Mouse (Mus musculus) midbrain, embryonic 11.5 days (tissue): ENCODE results near the gene Sp6. TPM values are rescaled to one million over a fixed set of nuclear protein-coding genes. Genes with fewer than 3 reads are reported as not detected.

Experiments used
- ATAC-seq: fragments of 200-750 bp; cut with Nextera tagmentation; 2 replicates; pipeline ENCODE4 v1.8.0; 2017; ENCODE audit warnings: moderate TSS enrichment, moderate library complexity; ENCODE audit not compliant: low FRiP score
- DNase-seq: peaks from one replicate; pipeline ENCODE4 v3.0.0; 2015; ENCODE audit warnings: low spot score; ENCODE audit errors: missing footprints
- H3K27ac ChIP-seq: fragments of 300-500 bp; sonication (generic); 2 replicates; pipeline ENCODE4 v1.5.1; 2014; ENCODE audit warnings: low read depth, low read length
- H3K27me3 ChIP-seq: fragments of 300-500 bp; sonication (generic); 2 replicates; pipeline ENCODE4 v1.6.1; 2014; ENCODE audit warnings: mild to moderate bottlenecking, low read length, moderate library complexity, mixed read lengths; ENCODE audit not compliant: control insufficient read depth, insufficient read depth
- H3K36me3 ChIP-seq: fragments of 300-500 bp; sonication (generic); 2 replicates; pipeline ENCODE4 v1.6.1; 2014; ENCODE audit warnings: mild to moderate bottlenecking, low read length, moderate library complexity, mixed read lengths; ENCODE audit not compliant: control insufficient read depth, insufficient read depth
- H3K4me1 ChIP-seq: fragments of 300-500 bp; sonication (generic); 2 replicates; pipeline ENCODE4 v1.6.1; 2014; ENCODE audit warnings: low read length; ENCODE audit not compliant: control insufficient read depth, insufficient read depth
- H3K4me2 ChIP-seq: fragments of 300-500 bp; sonication (generic); 2 replicates; pipeline ENCODE4 v1.6.1; 2014; ENCODE audit warnings: mild to moderate bottlenecking, moderate library complexity
- H3K4me3 ChIP-seq: fragments of 300-500 bp; sonication (generic); 2 replicates; pipeline ENCODE4 v1.5.1; 2014; ENCODE audit warnings: low read depth, low read length
- H3K9ac ChIP-seq: fragments of 300-500 bp; sonication (generic); 2 replicates; pipeline ENCODE4 v1.6.1; 2014; ENCODE audit warnings: low read length
- H3K9me3 ChIP-seq: fragments of 300-500 bp; sonication (generic); 2 replicates; pipeline ENCODE4 v1.6.1; 2016; ENCODE audit warnings: low read length; ENCODE audit not compliant: control insufficient read depth
- WGBS: fragments of 180-500 bp; shearing (Covaris S2); extraction: QIAGEN DNeasy Blood & Tissue Kit; methylation state at CpG from one replicate; pipeline ENCODE4 v1.1.7; 2014; 5-methylcytosine and 5-hydroxymethylcytosine counted together
- polyA plus RNA-seq: library from polyadenylated mRNA; unstranded; fragments of >200 nt; fragmentation: Nextera tagmentation; extraction: Ambion mirVana; gene quantifications from 2 replicates; pipeline ENCODE4 v1.2.1, GENCODE M21; 2014

Gene Sp6
- polyA plus RNA-seq, 1 experiment from 2014 or later: not detected

DNA sequence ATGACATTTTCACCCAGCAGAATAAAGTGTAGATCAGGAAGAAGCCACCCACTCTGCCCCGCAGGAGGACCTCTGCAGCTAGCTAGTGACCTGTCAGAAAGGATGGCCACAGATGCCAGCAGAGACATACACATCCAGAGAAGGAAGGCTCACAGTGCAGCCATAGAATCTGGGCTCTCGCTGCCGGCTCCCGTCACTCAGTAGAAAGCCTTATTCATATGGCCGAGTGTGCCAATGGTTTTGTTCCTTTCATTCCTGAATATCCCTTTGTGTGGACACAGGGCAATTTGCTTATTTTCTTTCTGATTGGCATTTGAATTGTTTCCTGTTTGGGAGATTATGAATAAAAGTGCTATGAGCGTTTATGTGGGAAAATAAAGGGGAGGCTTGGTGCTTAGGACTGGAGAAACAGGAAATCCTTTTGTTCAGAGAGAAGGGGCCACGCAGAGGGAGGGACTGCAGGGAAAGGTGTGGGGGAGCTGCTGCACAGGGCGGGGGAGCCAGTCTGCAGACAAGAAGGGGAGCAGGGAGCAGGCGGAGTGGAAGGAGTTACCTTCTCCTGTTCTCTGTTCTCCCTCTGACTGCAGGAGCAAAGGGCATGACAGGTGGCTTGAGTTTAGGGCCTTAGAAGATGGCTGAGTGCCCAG, 50.2 kb downstream of the Sp6 start:
- Histone ChIP-seq H3K9ac (0 out of 2 replicates have a peak overlapping the region, but pooled peaks have one; percentile 21), H3K4me1 (peaks cover 4% of the 10 kb centered on the region), H3K27ac (peak overlapping the region; percentile 47), H3K9me3 (no peaks in the 10 kb centered on the region), H3K4me2 (no peak overlapping the region), H3K27me3 (no peaks in the 10 kb centered on the region), H3K36me3 (no peaks in the 10 kb centered on the region; the same call in 1 of the 2 replicates), H3K4me3 (no peak overlapping the region)
- no peak for ATAC-seq
- 46% methylated on average over 9 of the region's 9 CpGs for WGBS
- no peak for DNase-seq

DNA sequence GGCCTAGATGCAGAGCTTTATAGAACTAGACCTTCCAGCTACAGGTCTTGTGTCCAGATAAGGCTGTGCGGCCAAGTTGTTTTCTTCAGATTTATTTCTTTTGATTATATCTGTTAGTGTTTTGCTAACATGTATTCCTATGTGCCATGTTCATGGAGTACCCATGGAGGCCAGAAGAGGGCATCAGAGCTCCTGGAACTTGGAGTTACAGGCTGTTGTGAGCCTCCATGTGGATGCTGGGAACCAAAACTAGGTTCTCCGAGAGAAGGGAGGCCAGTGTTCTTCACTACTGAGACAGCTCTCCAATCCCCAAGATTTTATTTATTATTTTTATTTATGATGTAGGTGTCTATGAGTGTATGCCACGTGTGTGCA, 50.7 kb downstream of the Sp6 start:
- no peaks in the 10 kb centered on the region for H3K27me3 ChIP-seq
- H3K9ac ChIP-seq: no peak overlapping the region
- H3K9me3 ChIP-seq: no peaks in the 10 kb centered on the region
- H3K27ac ChIP-seq: peak overlapping the region; percentile 47
- H3K4me1 ChIP-seq: peaks cover 4% of the 10 kb centered on the region
- DNase-seq (no peak), ATAC-seq (no peak)
- 85% methylated on average over 3 of the region's 3 CpGs for WGBS
- H3K4me2 ChIP-seq: no peak overlapping the region
- no peak overlapping the region for H3K4me3 ChIP-seq
- H3K36me3 ChIP-seq: no peaks in the 10 kb centered on the region; the same call in 1 of the 2 replicates

GRCm38 (mm10) chr11:97065538-97066295, 52.5 kb downstream of the Sp6 start:
- 92% methylated on average over 12 of the region's 12 CpGs for WGBS
- Histone ChIP-seq H3K4me3 (no peak overlapping the region), H3K9ac (no peak overlapping the region), H3K4me1 (peaks cover 4% of the 10 kb centered on the region), H3K27me3 (no peaks in the 10 kb centered on the region), H3K9me3 (no peaks in the 10 kb centered on the region), H3K27ac (no peak overlapping the region), H3K4me2 (no peak overlapping the region), H3K36me3 (no peaks in the 10 kb centered on the region; the same call in 1 of the 2 replicates)
- no peak for ATAC-seq
- no peak for DNase-seq

DNA sequence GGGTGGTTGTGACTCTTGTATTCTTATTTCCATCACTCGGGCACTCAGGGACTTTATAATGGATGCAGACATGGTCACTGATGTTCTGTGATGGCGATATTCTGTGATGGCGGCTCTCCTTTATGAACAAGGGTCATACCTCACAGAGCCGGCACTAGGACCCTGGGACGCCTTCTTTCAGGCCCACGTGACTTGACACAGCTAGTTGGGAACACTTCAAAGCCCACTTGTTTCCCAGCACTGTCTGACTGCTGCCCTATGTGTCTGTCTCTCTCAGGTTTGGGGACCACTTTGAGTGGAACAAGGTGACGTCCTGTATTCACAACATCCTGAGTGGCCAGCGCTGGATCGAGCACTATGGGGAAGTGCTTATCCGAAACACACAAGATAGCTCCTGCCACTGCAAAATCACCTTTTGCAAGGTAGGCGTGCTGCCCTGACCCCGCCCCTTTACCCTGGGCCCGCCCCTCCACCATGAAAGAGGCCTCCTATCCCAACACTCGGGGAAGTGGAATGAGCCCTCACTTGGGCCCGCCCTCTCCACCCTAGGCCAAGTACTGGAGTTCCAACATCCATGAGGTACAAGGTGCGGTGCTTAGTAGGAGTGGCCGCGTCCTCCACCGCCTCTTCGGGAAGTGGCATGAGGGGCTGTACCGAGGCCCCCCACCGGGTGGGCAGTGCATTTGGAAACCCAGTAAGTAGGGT, 53.6 kb downstream of the Sp6 start:
- ATAC-seq (no peak), DNase-seq (no peak)
- Histone ChIP-seq H3K36me3 (no peaks in the 10 kb centered on the region; the same call in 1 of the 2 replicates), H3K9ac (no peak overlapping the region), H3K27me3 (no peaks in the 10 kb centered on the region), H3K4me2 (no peak overlapping the region), H3K4me1 (peaks cover 4% of the 10 kb centered on the region), H3K4me3 (no peak overlapping the region), H3K27ac (no peak overlapping the region), H3K9me3 (no peaks in the 10 kb centered on the region)
- WGBS: 47% methylated on average over 22 of the region's 22 CpGs

DNA sequence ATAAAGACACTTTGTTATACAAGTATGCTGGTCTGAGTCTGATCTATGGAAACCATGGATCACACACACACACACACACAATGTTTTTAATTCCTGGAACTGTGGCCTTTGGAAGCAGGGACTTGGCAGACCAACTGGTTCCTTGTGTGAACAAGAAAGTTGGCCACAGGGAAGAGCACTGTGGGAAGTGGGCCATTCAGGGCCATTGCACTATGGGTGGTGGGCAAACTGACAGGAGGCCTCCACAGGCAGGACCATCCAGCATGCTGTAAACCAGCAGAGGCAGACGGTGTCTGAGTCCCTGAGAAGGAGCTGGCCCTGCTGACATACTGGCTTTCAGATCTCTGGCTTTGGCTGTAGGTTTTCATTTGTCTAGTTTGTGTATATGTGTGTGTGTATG, 56.1 kb downstream of the Sp6 start:
- Histone ChIP-seq H3K4me3 (no peak overlapping the region), H3K27me3 (no peaks in the 10 kb centered on the region), H3K9ac (no peak overlapping the region), H3K9me3 (no peaks in the 10 kb centered on the region), H3K4me2 (no peak overlapping the region), H3K27ac (no peak overlapping the region), H3K36me3 (no peaks in the 10 kb centered on the region; the same call in 1 of the 2 replicates), H3K4me1 (no peaks in the 10 kb centered on the region)
- DNase-seq: no peak
- ATAC-seq: no peak
- WGBS: 65% methylated on average over 1 of the region's 1 CpGs

DNA sequence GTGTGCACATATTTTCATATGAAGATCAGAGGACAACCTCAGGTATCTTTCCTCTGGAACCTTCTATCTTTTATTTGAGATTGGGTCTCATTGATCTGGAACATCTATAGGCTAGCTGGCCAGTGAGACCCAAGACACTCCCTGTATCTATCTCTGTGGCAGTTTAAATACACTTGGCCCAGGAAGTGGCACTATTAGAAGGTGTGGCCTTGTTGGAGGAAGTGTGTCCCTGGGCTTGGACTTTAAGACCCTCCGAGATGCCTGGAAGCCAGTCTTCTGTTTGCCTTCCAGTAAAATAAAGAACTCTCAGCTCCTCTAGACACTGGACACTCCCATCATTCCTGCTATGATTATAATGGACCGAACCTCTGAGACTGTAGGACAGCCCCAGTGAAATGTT, 56.6 kb downstream of the Sp6 start:
- no peak for DNase-seq
- 88% methylated on average over 2 of the region's 2 CpGs for WGBS

DNA sequence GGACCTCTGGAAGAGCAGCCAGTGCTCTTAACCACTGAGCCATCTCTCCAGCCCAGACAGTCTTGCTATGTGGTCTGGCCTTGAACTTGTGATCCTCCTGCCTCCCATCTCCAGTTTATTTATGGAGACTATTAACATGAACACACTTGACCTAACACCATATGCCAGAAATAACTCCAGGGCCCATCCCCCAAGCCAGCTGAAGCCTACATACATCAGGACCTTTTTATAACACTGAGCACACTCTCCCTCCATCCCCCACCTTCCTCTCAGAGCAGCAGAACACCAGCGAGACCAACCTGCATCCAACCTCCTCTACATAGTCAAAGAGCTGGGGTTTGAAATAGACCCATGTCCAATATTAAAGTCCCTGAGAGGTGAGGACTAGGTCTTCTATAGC, 57.9 kb downstream of the Sp6 start:
- Histone ChIP-seq H3K4me2 (no peak overlapping the region), H3K36me3 (no peaks in the 10 kb centered on the region; the same call in 1 of the 2 replicates), H3K9me3 (no peaks in the 10 kb centered on the region), H3K27me3 (no peaks in the 10 kb centered on the region), H3K4me3 (no peak overlapping the region), H3K27ac (no peak overlapping the region), H3K9ac (no peak overlapping the region), H3K4me1 (no peaks in the 10 kb centered on the region)
- DNase-seq: no peak
- no peak for ATAC-seq
- WGBS: 73% methylated on average over 1 of the region's 1 CpGs

More for the DNA sequence above, 56.6 kb downstream of the Sp6 start:
- H3K27ac ChIP-seq: no peak overlapping the region
- ATAC-seq: no peak
- no peaks in the 10 kb centered on the region for H3K27me3 ChIP-seq
- H3K36me3 ChIP-seq: no peaks in the 10 kb centered on the region; the same call in 1 of the 2 replicates
- H3K4me1 ChIP-seq: no peaks in the 10 kb centered on the region
- no peaks in the 10 kb centered on the region for H3K9me3 ChIP-seq
- no peak overlapping the region for H3K9ac ChIP-seq
- H3K4me3 ChIP-seq: no peak overlapping the region
- H3K4me2 ChIP-seq: no peak overlapping the region

DNA sequence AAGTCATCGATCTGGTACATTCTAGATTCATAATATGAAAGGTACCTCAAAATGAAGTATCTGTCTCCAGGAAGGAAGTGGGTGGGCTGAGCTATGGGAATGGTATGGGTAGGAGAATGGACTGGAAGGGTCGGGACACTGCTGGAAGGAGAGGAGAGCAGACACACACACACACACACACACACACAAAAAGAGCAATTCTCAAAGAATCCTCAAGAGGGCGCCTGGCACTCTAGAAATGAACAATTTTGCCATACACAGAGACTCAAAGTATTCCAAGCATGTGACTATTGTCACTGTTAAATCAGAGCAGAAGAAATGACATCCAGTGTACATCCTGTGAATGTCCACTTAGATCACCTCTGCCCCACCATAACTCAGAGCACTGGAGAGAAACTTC, 59.3 kb downstream of the Sp6 start:
- H3K27ac ChIP-seq: no peak overlapping the region
- ATAC-seq (no peak), DNase-seq (peak; percentile 97)
- H3K9ac ChIP-seq: no peak overlapping the region
- H3K4me2 ChIP-seq: no peak overlapping the region
- no peaks in the 10 kb centered on the region; the same call in 1 of the 2 replicates for H3K36me3 ChIP-seq
- H3K4me3 ChIP-seq: no peak overlapping the region
- H3K4me1 ChIP-seq: no peaks in the 10 kb centered on the region
- H3K27me3 ChIP-seq: no peaks in the 10 kb centered on the region
- no peaks in the 10 kb centered on the region for H3K9me3 ChIP-seq
- WGBS: 34% methylated on average over 3 of the region's 3 CpGs

DNA sequence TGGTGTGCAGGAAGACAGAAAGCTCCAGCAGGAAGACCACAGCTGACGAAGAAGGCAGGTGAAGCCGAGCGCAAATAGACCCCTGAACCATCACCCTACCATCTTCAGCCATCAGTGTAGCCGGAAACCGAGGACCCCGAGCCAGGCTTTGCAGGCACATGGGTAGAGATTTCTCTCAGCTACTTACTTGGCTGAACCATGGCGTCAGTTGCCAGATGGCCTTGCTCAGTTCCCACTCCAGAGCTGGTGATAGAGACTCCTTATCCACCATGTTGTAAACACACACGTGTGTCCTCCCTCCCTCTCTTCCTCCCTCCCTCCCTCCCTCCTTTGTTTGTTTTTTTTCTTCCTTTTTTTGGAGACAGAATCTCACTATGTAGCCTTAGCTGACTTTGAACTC, 61.0 kb downstream of the Sp6 start:
- Histone ChIP-seq H3K4me2 (no peak overlapping the region), H3K4me1 (no peaks in the 10 kb centered on the region), H3K36me3 (no peaks in the 10 kb centered on the region), H3K9me3 (no peaks in the 10 kb centered on the region), H3K9ac (no peak overlapping the region), H3K4me3 (no peak overlapping the region), H3K27me3 (no peaks in the 10 kb centered on the region), H3K27ac (no peak overlapping the region)
- WGBS: 73% methylated on average over 8 of the region's 8 CpGs
- ATAC-seq (no peak), DNase-seq (no peak)
